Mouse (Mus musculus) embryonic fibroblast, embryonic 13.5 days (primary cell): ENCODE data around the gene Tmem51. TPM values are rescaled to one million over a fixed set of nuclear protein-coding genes. Genes with fewer than 3 reads are reported as not detected.

Experiments used
- H3K27ac ChIP-seq: 2 replicates; pipeline ENCODE4 v1.5.1; 2012; ENCODE audit warnings: low read length, control low read depth, inconsistent platforms; ENCODE audit not compliant: insufficient read depth
- H3K4me1 ChIP-seq: 2 replicates; pipeline ENCODE4 v1.6.1; 2011; ENCODE audit warnings: low read length; ENCODE audit not compliant: control insufficient read depth, insufficient read depth
- H3K4me3 ChIP-seq: 2 replicates; pipeline ENCODE4 v1.5.1; 2011; ENCODE audit warnings: mild to moderate bottlenecking, control low read depth, low read length; ENCODE audit not compliant: insufficient read depth
- CTCF ChIP-seq: IDR thresholded peaks from 2 replicates; pipeline ENCODE4 v1.5.1; 2011; ENCODE audit warnings: mild to moderate bottlenecking, control low read depth, low read length, moderate library complexity, borderline replicate concordance; ENCODE audit not compliant: insufficient read depth
- POLR2A ChIP-seq: IDR thresholded peaks from 2 replicates; pipeline ENCODE4 v1.6.1; 2011; ENCODE audit warnings: low read depth, mild to moderate bottlenecking, control low read depth, low read length, moderate library complexity
- polyA plus RNA-seq: library from polyadenylated mRNA; stranded (reverse); fragments of >200 nt; gene quantifications from 2 replicates; pipeline ENCODE4 v1.2.4, GENCODE M21; 2011; ENCODE audit warnings: low read depth; ENCODE audit not compliant: missing spikeins, insufficient read length

The Tmem51 gene
- polyA plus RNA-seq, 1 experiment: 3.5 TPM

DNA sequence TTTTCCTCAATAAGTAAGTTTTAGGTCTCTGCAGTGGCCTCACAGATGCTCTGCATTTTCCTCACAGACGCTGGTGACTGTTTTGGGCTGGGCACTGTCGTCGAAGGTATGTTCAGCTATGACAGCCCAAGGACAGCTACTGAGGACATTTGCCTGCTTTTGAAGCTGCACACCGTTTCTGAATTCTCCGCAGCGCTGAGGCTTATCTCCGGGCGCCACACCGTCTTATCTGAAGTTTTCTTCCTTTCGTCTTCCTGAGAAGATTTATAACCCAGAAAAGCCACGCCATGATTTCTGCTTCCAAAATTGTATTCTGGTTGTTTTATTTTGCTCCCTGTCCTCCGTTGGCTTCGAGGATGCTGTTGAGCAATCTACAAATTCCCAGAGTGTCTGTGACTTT is 55.6 kb downstream of the Tmem51 start:
- TF ChIP-seq CTCF (no peak), POLR2A (no peak)
- no peak overlapping the region for H3K4me3 ChIP-seq
- H3K4me1 ChIP-seq: no peaks in the 10 kb centered on the region
- no peak overlapping the region for H3K27ac ChIP-seq

DNA sequence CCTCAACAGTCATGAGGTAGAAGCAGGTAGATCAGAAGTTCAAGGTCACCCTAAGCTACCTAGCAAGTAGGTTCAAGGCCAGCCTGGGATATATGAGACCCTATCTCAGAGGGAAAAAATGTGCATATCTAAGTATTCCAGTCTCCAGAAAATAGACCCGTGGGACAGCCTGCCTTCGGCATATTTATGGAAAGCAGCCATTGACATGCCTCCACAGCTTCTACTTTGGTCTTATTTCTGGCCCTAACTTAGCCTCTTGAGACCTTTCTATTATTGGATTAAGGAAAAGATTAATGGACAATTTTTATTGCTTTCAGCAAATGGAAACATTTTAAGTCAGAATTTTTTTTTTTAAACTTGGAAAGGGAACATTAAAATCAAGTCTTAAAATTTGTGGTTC is 57.1 kb downstream of the Tmem51 start:
- no peak overlapping the region for H3K27ac ChIP-seq
- no peaks in the 10 kb centered on the region for H3K4me1 ChIP-seq
- H3K4me3 ChIP-seq: no peak overlapping the region
- TF ChIP-seq CTCF (no peak), POLR2A (no peak)

DNA sequence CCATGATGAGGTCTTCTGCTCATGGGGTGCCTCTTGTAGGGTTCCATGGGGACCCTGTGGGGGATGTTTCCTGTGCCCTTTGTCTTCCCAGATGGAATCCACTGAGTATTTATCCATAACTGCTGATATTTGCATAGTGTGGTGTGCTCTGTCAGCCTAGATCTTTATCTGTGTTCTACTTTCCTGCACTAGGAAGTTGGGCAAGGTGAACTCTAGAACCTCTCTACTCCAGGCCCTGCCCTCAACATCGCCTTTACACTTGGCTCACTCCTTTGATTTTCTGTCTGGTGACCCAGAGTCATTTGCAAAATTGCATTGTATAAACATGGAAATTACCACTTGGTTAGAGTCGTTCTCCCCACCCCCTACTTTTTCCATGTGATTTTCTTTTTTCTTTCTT is 59.6 kb downstream of the Tmem51 start:
- TF ChIP-seq CTCF (no peak), POLR2A (no peak)
- Histone ChIP-seq H3K4me1 (no peaks in the 10 kb centered on the region), H3K4me3 (no peak overlapping the region), H3K27ac (no peak overlapping the region)

DNA sequence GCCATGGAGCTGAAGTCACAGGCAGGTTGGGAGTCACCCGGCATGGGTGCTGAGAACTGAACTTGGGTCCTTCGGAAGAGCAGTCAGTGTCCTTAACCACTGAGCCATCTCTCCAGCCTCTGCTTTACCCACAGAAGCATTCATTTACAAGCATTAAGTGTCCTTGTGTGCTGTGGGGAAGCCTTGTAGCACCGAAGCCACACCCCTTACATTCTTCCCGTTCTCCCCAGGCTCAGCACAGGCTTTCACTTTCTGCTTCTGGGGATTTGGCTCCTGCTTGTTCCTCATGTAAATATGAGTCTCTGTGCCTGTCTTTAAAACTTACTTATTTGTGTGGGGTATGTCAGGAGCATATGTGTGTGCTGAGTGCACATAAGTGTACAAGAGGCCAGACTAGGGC is 60.9 kb downstream of the Tmem51 start:
- Histone ChIP-seq H3K4me3 (no peak overlapping the region), H3K4me1 (no peaks in the 10 kb centered on the region), H3K27ac (no peak overlapping the region)
- TF ChIP-seq CTCF: no peak
- TF ChIP-seq POLR2A: no peak

DNA sequence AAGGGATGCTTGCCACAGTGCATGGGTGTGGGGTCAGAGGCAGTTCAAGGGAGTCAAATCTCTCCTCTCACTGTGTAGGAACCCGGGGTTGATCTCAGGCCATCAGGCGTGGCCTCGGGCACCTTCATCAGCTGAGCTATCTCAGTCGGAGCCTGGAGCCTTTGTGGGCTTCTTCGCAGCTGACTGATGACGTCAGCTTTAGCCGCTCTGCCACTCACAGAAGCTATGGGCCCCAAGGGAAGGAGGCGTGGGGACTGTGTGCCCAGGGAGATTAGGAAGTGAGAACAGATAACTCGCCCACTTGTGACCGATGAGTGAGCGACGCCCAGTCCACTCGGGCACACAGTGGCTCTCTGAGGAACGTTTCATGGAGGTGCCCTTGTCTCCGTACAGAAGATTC is 66.4 kb downstream of the Tmem51 start:
- no peak for TF ChIP-seq CTCF
- TF ChIP-seq POLR2A: no peak
- Histone ChIP-seq H3K4me1 (no peaks in the 10 kb centered on the region), H3K27ac (no peak overlapping the region), H3K4me3 (no peak overlapping the region)

DNA sequence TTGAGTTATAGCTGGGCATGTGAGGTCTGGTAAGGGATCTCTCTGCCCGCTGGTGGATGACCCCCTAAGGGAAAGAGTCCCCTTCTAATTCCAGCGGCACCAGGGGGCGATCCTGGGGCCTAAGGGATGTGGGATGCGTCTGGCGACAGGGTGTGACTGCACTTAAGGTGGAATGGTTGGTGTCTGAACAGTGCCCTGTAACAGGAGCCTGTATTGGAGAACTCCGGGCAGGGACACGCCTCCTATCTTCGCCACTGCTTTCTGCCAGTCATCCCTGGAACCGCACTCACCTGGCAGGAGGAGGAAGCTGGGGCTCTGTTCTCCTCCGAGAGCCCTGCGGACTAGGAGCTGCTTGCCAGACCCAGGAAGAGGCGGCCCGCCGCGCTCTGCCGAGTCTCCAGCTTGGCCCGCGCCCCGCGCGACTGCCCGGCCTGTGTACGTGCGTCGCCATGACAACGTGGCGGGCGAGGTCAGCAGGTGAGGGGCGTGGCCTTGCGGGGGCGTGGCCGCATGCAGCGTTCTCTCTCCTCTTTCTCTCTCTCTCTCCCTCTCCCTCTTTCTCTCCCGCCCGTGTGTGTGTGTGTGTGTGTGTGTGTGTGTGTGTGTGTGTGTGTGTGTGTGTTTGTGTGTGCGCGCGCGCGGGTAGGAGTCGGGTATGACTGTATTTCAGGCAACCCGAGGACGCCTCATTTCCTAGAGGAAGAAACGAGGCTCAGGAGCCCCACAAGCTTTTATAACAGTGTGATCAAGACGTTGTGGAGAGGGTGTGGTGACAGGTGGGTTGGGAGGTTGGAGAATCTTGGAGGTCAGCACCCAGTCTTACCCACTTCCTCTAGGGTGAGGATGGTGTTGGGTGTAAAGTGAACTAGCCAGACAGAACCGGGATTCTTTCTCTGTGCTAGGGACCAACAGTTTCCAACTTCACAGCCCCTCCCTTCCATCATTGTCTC is 69.2 kb downstream of the Tmem51 start, which contains the start of gene Fhad1:
Gene Fhad1 (minus strand): TSS at position 424 of the 950 bp plus-strand sequence.
- Histone ChIP-seq H3K4me3 (peak within 1 kb of the TSS; percentile 12), H3K27ac (no peak within 1 kb of the TSS), H3K4me1 (no peaks in the 10 kb centered on the region)
- TF ChIP-seq CTCF (no peak), POLR2A (no peak)

DNA sequence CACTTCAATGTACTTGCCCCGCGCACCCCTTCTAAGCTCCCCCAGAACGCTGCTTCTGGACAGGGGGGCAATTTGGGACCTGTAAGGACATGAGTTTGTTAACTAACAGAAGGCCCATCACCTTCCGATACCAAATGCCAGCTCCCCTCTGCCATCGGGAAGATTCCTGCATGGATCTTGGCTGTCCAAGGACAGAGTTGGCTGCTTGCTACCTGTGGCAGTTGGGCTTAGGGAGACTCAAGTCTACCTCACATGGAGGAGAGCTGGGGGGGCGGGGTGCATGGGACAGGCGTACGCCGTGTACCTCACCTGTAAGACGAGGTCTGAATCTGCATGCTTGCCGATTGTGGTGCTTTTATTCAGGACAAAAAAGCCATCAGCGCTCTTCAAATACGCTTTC is 72.9 kb downstream of the Tmem51 start:
- Histone ChIP-seq H3K27ac (no peak overlapping the region), H3K4me3 (no peak overlapping the region), H3K4me1 (no peaks in the 10 kb centered on the region)
- TF ChIP-seq POLR2A: no peak
- no peak for TF ChIP-seq CTCF

DNA sequence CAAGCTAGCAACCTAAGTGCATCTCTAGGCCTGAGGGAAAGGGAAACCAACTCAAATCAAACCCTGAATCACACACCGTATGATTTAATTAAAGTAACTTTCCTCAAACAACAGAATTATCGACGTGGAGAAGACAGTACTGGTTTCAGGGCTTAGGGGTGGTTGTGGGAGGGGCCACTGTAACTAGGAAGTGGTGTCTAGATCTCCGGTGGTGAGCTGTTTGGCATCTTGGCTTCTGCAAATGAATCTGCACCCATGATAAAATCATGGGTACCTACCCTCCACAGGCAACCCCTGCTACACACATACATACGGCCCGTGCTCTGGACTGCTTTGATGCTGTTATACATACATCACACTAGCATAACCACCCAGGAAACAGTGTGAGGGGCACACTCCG is 73.7 kb downstream of the Tmem51 start:
- H3K4me3 ChIP-seq: no peak overlapping the region
- no peak for TF ChIP-seq CTCF
- TF ChIP-seq POLR2A: no peak
- H3K27ac ChIP-seq: no peak overlapping the region
- H3K4me1 ChIP-seq: no peaks in the 10 kb centered on the region

DNA sequence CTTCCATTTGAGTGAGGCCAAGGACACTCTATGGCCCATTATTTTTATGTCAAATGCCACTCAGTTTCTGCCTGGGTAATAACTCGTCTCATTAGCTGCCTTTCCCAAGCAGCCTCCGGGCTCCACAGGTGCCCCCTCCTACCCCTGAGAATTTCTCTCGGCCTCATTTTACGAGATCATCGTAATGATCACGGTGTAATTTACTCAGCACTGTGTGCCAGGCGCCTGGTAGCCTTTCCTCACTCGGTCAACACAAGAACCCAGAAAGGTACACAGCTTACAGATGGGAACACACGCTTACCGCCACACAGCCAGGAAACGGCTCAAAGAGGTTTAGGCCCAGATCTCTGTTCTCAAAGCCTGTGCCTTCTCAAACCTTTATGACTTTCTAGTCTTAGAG is 75.9 kb downstream of the Tmem51 start:
- Histone ChIP-seq H3K4me1 (no peaks in the 10 kb centered on the region), H3K4me3 (no peak overlapping the region), H3K27ac (no peak overlapping the region)
- TF ChIP-seq CTCF (no peak), POLR2A (no peak)

DNA sequence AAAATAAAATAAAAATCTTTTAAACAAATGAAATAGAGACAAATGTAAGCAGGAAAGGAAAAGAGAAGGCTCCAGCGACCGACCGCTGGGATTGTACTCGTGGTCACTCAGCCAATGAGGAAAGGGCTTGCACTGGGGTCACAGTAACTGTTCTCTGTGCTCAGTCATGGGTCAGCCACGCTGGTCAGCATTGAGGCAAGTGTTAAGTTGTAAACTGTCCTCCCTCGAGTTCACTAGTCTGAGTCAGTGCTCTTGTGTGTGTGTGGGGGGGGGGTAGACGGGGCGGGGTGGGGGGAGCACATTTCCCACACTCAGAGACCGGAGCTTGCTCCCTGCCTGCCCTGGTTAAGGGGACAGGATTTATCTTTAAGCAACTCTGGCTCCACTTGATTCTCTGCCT is 83.5 kb downstream of the Tmem51 start:
- TF ChIP-seq CTCF (no peak), POLR2A (no peak)
- Histone ChIP-seq H3K4me1 (no peaks in the 10 kb centered on the region), H3K4me3 (no peak overlapping the region), H3K27ac (no peak overlapping the region)
